Mouse (Mus musculus) heart, adult 2 months (tissue): ENCODE measurements around the gene Tbc1d1.

Source experiments
- CTCF ChIP-seq: fragments of 200-600 bp; IDR thresholded peaks from 2 replicates; pipeline ENCODE4 v1.8.1; 2022; ENCODE audit warnings: antibody characterized with exemption, mild to moderate bottlenecking, moderate library complexity
- EP300 ChIP-seq: fragments of 200-500 bp; IDR thresholded peaks from 2 replicates; pipeline ENCODE4 v1.6.1; 2011; ENCODE audit warnings: low read depth, low read length, control low read depth; ENCODE audit not compliant: insufficient read depth

GRCm38 (mm10) chr5:64240941-64241682 is 85.0 kb downstream of the Tbc1d1 start:
- TF ChIP-seq CTCF, result no peak
- no peak for TF ChIP-seq EP300
